Mouse (Mus musculus) erythroblast, embryonic 14.5 days (primary cell): ENCODE results near the gene Llgl2. TPM values are rescaled to one million over a fixed set of nuclear protein-coding genes. Genes with fewer than 3 reads are reported as not detected.

Experiments used
- H3K27me3 ChIP-seq: 2 replicates; pipeline ENCODE4 v1.6.1; 2012; ENCODE audit warnings: inconsistent platforms; ENCODE audit not compliant: control insufficient read depth
- H3K36me3 ChIP-seq: 2 replicates; pipeline ENCODE4 v1.6.1; 2012; ENCODE audit warnings: mild to moderate bottlenecking, inconsistent platforms; ENCODE audit not compliant: control insufficient read depth
- H3K4me1 ChIP-seq: 2 replicates; pipeline ENCODE4 v1.6.1; 2012; ENCODE audit warnings: inconsistent platforms; ENCODE audit not compliant: control insufficient read depth
- H3K4me3 ChIP-seq: replicated peaks from 2 replicates; pipeline ENCODE3; 2012; ENCODE audit warnings: moderate library complexity, mild to moderate bottlenecking, inconsistent platforms
- H3K9me3 ChIP-seq: 2 replicates; pipeline ENCODE4 v1.6.1; 2012; ENCODE audit warnings: low read length, inconsistent platforms, mixed read lengths; ENCODE audit not compliant: control insufficient read depth
- GATA1 ChIP-seq: IDR thresholded peaks from 2 replicates; pipeline ENCODE4 v1.6.1; 2012; ENCODE audit warnings: low read length, inconsistent platforms, mixed read lengths
- TAL1 ChIP-seq: IDR thresholded peaks from 3 replicates; pipeline ENCODE4 v1.6.1; 2012; ENCODE audit warnings: low read length, inconsistent platforms, mixed read lengths
- polyA plus RNA-seq: library from polyadenylated mRNA; stranded (reverse); fragments of >175 nt; gene quantifications from 2 replicates; pipeline ENCODE4 v1.2.3, GENCODE M21; 2012

The Llgl2 gene
- 2.1 and 2.3 TPM in 2 replicates for polyA plus RNA-seq

GRCm38 (mm10) chr11:115823774-115824740, at the start of gene Llgl2:
TSS of gene Llgl2 (plus strand) at chr11:115824049.
- Histone ChIP-seq H3K36me3 (peaks cover 38% of the 10 kb centered on the region), H3K9me3 (no peaks in the 10 kb centered on the region), H3K27me3 (no peaks in the 10 kb centered on the region), H3K4me1 (peaks cover 54% of the 10 kb centered on the region), H3K4me3 (peak within 1 kb of the TSS; percentile 71)
- no peak for TF ChIP-seq GATA1
- no peak for TF ChIP-seq TAL1

GRCm38 (mm10) chr11:115774653-115775052, 49.2 kb upstream of the Llgl2 start:
- H3K36me3 ChIP-seq = peaks cover 42% of the 10 kb centered on the region
- H3K4me3 ChIP-seq = no peak overlapping the region
- H3K27me3 ChIP-seq = no peaks in the 10 kb centered on the region
- TF ChIP-seq GATA1 (no peak), TAL1 (no peak)
- H3K4me1 ChIP-seq = peaks cover 59% of the 10 kb centered on the region
- H3K9me3 ChIP-seq = no peaks in the 10 kb centered on the region

GRCm38 (mm10) chr11:115775821-115776665, 47.8 kb upstream of the Llgl2 start:
- TF ChIP-seq TAL1 = no peak
- TF ChIP-seq GATA1 = no peak
- no peak overlapping the region for H3K4me3 ChIP-seq
- peaks cover 62% of the 10 kb centered on the region for H3K4me1 ChIP-seq
- no peaks in the 10 kb centered on the region for H3K9me3 ChIP-seq
- H3K36me3 ChIP-seq = peaks cover 44% of the 10 kb centered on the region
- H3K27me3 ChIP-seq = no peaks in the 10 kb centered on the region

GRCm38 (mm10) chr11:115776954-115777353, 46.9 kb upstream of the Llgl2 start:
- Histone ChIP-seq H3K9me3 (no peaks in the 10 kb centered on the region), H3K36me3 (peaks cover 53% of the 10 kb centered on the region), H3K27me3 (no peaks in the 10 kb centered on the region), H3K4me1 (peaks cover 69% of the 10 kb centered on the region), H3K4me3 (no peak overlapping the region)
- TF ChIP-seq GATA1 (no peak), TAL1 (no peak)

- Histone ChIP-seq H3K4me3 (no peak overlapping the region), H3K36me3 (peaks cover 60% of the 10 kb centered on the region), H3K9me3 (no peaks in the 10 kb centered on the region), H3K4me1 (peaks cover 75% of the 10 kb centered on the region), H3K27me3 (no peaks in the 10 kb centered on the region)
- no peak for TF ChIP-seq GATA1
Observed at GRCm38 (mm10) chr11:115777487-115778335, 46.1 kb upstream of the Llgl2 start.

GRCm38 (mm10) chr11:115779038-115779571, 44.7 kb upstream of the Llgl2 start:
- Histone ChIP-seq H3K9me3 (no peaks in the 10 kb centered on the region), H3K36me3 (peaks cover 72% of the 10 kb centered on the region), H3K4me3 (peak overlapping the region; percentile 62), H3K27me3 (no peaks in the 10 kb centered on the region), H3K4me1 (peaks cover 80% of the 10 kb centered on the region)
- TF ChIP-seq TAL1 (no peak), GATA1 (peak; percentile 54)

GRCm38 (mm10) chr11:115780141-115781070, 43.4 kb upstream of the Llgl2 start:
- Histone ChIP-seq H3K36me3 (peaks cover 76% of the 10 kb centered on the region), H3K4me3 (peak overlapping the region; percentile 62), H3K27me3 (no peaks in the 10 kb centered on the region), H3K9me3 (no peaks in the 10 kb centered on the region), H3K4me1 (peaks cover 80% of the 10 kb centered on the region)
- TF ChIP-seq TAL1 (no peak), GATA1 (no peak)
